Mouse (Mus musculus) B cell, adult 2 months (primary cell): ENCODE results near the gene Zfp366.
"Not testable (repeated sequence)": the region's sequence is repeated elsewhere in the genome, so short reads cannot be mapped to it uniquely, and the experiment has no call there.

Experiments used
- DNase-seq, 2 experiments: peaks; one replicate each; pipeline ENCODE4 v3.0.0; 2022

Gene Zfp366

DNA sequence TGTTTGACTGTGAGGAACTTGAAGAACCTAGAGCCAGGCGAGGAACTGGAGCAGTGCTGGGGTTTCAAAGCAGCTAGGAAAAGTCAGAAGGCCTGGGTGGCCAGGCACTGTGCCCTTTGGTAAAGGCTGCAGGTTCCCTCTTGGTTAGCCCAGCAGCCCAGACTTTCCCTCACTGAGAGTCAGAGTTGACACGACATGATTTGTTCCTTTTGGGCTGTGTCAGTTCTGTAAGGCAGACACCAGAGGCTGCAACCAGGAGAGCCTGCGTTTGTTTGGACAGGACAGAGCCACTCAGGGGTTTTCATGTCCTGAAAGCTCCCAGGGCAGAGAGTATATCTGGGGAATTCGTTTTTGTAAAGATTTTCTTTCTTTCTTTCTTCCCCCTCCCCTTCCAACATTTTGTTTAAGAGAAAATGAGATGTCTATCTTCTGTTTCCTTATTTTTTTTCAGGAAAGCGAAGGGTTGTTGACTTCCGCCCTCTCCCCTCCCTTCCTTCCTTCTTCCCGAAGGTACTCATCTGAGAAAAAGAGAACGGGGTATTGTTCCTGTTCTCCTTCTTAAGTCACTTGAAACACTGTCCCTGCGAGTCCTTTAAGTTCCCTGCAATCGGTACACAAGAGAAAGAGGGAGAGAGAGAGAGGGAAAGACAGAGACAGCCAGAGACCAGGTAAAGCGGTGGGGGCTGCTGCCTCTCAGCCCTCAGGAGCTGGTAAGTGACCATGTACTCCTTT is at the start of gene Zfp366:
Zfp366 (plus strand) TSS at position 669 of the 732 bp plus-strand sequence.
- DNase-seq, result no peak

DNA sequence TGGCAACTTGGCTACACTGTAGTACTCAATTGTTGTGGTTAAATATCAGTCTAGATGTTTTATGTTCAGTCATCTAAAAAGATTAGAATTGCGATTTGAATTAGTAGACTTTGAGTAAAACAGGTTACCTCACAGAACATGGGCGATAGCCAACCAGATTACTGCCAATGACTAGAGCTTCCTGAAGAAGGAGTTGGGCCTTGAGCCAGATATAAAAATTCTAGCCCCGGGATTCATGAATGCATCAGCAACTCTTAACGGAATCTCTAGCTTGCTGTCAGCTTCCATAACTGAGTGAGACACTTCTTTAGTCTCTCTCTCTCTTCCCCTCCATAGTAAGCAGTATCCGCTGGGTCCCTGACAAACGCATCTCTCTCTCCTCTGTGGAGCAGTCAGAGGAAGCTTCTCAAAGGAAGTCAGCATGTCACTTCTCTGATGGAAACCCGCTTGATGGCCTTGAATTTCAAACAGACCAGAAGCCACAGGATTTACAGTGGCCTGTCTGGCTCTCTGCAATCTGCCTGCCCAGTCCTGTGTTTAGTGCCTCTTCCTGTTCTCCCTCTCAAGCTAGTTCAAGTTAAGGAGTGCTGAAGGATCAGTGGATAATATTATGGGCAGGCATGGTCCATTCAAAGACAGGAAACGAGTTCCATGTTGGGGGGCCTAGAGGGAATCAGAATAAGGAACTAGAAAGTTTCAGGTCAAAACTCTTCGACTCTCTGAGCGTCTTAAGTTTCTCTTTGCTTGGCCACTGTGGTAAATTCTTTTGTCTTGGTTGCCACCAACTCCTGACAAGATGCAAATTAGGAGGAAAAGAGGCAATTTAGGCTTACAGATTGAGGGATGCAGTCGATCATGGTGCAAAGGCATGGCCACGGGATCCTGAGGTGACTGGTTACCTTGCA is 46.0 kb upstream of the Zfp366 start:
- DNase-seq, result no peak

- peak; percentile 10 to 25 for DNase-seq
Observed at GRCm38 (mm10) chr13:99146355-99146871, 38.2 kb upstream of the Zfp366 start.

DNA sequence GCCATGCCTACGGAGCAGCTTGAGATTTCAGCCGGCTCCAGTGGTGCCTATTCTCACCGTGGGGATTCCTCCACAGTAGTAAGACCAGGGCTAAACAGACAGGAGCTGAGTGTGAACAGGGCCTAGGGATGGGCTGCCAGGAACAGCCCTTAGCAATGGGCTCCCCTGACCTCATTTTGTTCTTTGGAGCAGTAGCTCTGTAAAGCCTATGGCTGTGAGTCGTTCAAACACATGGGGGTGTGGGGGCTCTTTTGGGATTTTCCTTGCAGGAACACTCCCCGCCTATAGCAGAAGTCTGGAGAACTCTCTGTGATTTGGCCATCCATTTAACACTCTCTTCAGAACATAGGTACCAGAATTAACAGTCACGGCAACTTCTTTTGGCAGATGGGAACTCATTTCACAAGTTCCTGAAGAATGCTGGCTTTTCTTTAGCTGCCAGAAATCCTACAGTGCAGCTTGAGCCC is 36.9 kb upstream of the Zfp366 start:
- DNase-seq, result no peak

- no peak for DNase-seq
Observed at GRCm38 (mm10) chr13:99149551-99150305, 34.9 kb upstream of the Zfp366 start.

GRCm38 (mm10) chr13:99150626-99151025 is 34.0 kb upstream of the Zfp366 start:
- DNase-seq, result no peak

DNA sequence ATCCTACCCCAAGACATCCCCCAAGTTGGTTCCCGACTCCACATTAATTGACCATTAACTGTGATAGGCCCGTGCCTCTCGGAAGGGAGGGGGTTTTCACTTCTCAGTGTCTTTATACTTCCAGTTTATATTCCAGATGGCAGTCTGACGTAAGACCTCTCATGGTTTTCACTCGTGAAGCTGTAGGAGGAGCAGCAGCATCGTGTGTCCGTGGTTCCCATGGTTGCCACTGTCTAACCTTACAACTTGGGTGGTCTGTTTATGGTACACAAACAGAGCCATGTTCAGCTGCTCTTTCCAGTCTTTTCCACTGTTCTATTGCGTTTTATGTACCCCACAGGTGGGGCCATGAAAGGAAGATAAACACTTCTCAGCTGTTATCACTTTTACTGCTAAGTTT is 33.5 kb upstream of the Zfp366 start:
- DNase-seq, result no peak

- no peak for DNase-seq
Observed at GRCm38 (mm10) chr13:99152305-99152930, 32.2 kb upstream of the Zfp366 start.

DNA sequence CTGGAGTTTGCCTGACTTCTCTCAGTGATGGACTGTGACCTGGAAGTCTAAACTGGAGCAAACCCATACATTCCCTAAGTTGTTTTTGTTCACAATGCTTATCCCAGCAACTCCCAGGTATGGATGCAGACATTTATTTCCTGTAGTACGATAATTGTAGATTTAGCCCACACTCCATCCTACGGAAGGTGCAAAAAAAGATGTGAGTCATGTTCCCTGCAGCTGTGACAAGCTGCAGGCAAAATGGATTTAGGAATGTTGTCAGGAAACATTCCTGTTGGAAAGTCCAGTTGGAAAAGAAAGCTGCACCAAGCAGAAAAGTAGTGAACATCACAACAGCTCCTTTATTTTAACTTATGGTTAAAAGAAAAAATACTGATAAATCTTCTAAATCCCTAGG is 26.9 kb upstream of the Zfp366 start:
- DNase-seq, result no peak

GRCm38 (mm10) chr13:99158773-99159172 is 25.9 kb upstream of the Zfp366 start:
- no peak for DNase-seq

GRCm38 (mm10) chr13:99163071-99163470 is 21.6 kb upstream of the Zfp366 start:
- DNase-seq, result no peak

DNA sequence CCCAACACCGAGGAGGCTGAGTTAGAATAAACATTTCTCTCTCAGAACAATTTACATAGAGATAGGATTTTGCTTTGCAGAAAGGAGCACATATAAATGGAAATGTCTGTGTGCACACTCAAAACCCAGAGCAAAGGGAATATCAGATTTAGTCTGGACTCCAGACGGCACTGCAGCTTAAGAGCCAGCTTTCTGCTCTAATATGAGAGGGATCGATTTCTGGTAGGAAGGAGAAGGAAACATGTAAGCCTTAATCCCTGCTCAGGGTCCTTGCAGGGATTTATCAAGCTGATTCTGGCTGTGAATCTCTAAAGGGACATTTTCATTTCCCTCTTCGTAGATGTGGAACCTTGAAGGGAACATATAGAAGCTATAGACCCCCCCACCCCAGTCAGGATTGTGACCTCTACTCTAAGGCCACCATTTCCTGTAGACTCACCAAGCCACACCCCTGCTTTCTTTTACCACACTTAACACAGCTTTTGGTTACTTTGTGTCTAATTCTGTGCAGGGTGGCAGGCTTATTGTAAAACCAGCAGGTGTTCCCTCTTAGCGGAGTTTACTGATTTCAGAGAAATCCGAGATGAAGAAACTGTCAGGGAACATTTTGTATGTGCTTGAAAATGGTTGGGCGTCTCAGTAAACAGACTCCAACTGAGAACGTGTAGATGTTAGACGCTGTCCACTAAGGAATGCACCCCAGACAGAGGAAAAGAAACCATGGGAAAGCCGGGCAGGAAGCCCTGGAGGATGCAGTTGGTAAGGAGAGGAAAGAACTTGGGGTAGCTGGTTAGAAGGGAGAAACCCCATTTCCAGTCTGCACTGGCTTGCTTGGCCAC is 20.9 kb upstream of the Zfp366 start:
- DNase-seq, result no peak

GRCm38 (mm10) chr13:99164360-99164759 is 20.3 kb upstream of the Zfp366 start:
- DNase-seq, result no peak

GRCm38 (mm10) chr13:99169401-99169800 is 15.2 kb upstream of the Zfp366 start:
- DNase-seq, result no peak

DNA sequence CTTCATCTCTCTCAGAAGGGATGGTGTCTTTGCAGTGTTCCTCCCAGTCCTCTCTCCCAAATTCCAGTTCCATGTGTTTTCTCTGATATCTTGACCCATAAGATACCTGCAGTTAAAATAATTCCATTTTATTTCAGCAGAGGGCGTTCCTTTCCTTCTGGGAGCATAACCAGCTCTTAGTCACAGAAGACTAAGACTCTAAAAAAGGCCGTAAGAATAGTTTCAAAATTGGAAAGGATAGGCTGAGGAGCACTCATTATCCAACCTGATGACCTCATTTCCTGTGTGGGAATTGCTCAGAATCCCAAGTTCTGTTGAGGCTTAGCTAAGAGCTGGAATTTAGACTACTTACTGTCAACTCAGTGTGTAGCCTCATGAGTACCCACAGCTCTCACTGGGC is 14.3 kb upstream of the Zfp366 start:
- no peak for DNase-seq

DNA sequence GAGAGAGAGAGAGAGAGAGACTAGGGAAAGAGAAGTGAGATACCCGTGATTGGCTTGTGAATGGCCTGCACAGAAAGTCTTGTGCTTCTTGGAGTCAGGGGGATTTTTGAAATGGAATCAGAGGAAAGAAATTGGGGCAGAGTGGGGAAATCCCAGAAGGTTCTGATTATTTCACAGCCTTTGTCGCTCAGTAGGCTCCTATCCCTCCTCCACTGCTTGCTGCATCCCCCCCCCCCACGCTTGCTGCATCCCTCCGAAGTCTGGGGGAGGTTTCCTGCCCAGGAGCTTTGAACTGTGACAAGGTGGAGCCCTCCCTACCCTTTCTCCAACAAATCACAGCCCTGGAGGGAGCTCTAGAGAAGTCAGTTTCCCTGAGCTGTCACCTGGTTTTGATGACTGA is 10.8 kb upstream of the Zfp366 start:
- no peak for DNase-seq

DNA sequence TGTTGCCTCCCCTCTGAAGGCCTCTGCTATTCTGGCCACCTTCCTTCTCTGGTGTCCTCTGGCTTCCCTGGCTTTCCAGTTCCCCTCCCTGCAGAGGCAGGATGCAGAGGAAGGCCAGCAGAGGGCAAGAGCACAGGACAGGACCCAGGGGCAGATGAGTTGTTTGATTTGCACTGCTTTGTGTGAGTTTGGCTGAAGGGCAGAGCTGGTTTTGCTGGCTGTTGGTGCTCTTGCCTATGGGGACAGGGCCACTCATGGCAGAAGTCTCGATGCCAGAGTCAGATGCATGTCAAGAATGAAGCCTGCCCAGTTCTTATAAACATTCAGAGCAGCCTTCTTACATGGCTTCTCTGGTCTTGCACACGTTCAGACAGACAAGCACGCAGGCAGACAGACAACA is 1.8 kb upstream of the Zfp366 start:
- not testable (repeated sequence) for DNase-seq

DNA sequence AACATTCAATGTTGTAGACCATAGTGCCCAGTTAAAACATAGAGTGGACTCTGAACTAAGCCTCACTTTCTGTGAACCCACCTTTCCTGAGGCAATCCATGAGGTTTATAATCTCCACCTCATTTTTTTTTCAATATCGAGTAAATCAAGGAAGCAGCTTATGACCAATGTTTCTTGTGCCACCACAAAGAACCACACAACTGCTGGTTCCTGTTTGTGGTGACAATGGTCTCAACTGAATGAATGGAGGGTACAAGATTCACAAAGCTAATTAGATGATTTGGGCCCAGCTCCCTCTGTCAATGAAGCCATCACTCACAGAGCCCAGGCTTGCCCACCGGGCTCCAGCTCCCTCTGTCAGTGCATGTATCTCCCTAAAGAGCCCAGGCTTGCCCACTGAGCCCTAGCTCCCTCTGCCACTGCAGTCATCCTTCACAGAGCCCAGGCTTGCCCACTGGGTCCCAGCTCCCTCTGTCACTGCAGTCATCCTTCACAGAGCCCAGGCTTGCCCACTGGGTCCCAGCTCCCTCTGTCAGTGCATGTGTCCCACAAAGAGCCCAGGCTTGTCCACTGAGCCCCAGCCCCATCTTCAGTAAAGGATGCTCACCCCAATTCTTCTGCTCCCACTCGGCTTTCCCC is 1.2 kb upstream of the Zfp366 start:
- no peak for DNase-seq

DNA sequence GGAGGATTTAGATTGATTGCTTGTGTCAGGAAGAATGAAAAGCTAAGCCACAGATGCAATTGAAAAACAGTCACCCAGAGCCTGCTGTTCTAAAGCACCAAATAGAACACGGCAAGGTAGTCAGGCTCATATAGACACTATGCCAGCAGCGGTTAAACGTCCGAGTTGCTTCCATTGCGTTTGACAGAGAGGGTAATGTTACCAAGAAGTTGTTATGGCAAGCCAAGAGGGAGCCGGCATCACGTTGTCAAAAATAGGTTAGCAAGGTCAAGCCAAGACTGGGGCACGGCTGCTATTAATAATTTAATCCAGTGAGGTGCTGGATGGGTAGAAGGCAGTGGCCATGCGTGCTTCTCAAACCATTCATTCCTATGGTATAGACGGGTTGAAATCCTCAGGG is 950 bp downstream of the Zfp366 start:
- DNase-seq, result no peak

DNA sequence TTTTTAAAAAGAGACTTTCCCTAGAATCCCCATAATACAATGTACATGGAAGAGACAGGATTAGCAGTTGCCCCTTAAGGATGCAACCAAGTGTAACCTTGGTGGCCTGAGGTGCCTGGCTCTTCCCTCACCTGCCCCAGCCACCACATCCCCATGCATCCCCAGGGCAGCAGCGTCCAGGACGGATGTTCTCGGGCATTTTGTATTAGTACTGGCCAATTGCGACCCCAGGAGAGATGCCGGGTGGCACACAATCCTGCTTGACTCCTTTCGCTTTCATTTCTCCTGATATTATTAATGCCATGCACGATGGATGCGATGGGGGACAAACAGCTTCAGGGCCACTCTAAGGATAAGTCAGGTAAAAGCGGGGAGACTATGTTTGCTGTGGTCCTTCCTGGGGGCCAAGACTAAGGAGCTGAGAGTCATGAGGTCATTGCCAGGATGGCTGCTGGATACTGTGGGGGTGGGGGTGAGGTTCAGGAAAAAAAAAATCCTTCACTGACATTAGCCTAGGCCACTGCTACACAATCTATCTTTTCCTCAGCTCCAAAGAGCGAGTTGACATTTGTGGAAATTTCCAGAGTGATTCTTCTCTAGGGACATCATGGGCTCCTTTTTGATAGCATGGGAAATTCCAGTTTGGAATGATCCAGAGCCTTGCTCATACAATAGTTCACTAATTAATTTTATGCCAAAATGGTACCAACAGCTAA is 1.7 kb downstream of the Zfp366 start:
- no peak for DNase-seq
